Mouse (Mus musculus): ENCODE data around the gene Ppp1r12c. TPM values are rescaled to one million over a fixed set of nuclear protein-coding genes. Genes with fewer than 3 reads are reported as not detected.
"Not testable (repeated sequence)": the region's sequence is repeated elsewhere in the genome, so short reads cannot be mapped to it uniquely, and the experiment has no call there.

Ppp1r12c gene
- total and polyA plus RNA-seq, 3 experiments: 64.2 to 153 TPM; not detected in 1

DNA sequence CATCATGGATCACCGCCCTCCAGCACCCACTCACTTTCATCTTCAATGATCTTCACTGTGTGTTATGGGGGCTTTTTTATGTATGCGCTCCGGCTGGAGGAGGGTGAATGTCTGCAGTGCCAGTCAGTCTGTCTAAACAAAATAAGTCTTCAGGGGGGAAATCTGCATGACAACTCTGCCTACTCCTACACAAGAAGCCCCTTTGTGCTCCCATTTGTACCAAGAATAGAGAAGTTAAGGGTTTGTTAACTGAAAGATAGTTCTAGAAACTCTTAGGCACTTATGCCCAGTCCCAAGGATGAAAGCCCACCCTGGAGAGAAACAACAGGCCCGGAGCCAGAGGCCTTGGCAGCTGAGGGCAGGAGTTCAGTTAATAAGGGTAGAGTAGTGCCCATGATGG is 34.9 kb upstream of the Ppp1r12c start:
- peaks cover 5 to 11% of the 10 kb centered on the region in 2 experiments; a peak in 3 of 4 replicates for H3K27me3 ChIP-seq (ENCODE audit: control insufficient read depth in 1 of 2, insufficient read depth in 2 of 2, low read length in 2 of 2)
- no peaks in the 10 kb centered on the region for H3K4me1 ChIP-seq (ENCODE audit: control insufficient read depth in 1 of 2, insufficient read depth in 2 of 2, low read length in 2 of 2)
- no peaks in the 10 kb centered on the region for H3K9me3 ChIP-seq (replicated peaks; ENCODE audit: insufficient read depth, low read length)
- no peak overlapping the region for H3K27ac ChIP-seq (ENCODE audit: control insufficient read depth, low read depth, low read length)
- H3K36me3 ChIP-seq (ENCODE audit: control insufficient read depth in 1 of 2, insufficient read depth in 2 of 2, low read length in 2 of 2): no peaks in the 10 kb centered on the region
- TF ChIP-seq EP300 (IDR thresholded peaks at IDR 0.05; ENCODE audit: low read depth in 1 of 2, low read length in 2 of 2) (no peak), ELF1 (IDR thresholded peaks at IDR 0.05; ENCODE audit: low read depth, low read length) (no peak), NRF1 (IDR thresholded peaks at IDR 0.05; ENCODE audit: insufficient read depth, low read depth, low read length, poor library complexity, severe bottlenecking) (no peak), CHD2 (IDR thresholded peaks at IDR 0.05; ENCODE audit: low read length) (no peak), JUND (IDR thresholded peaks at IDR 0.05; ENCODE audit: low read depth, low read length) (no peak), ZMIZ1 (IDR thresholded peaks at IDR 0.05; ENCODE audit: low read depth, low read length) (no peak), ZC3H11A (IDR thresholded peaks at IDR 0.05; ENCODE audit: low read depth, low read length) (no peak), HCFC1 (IDR thresholded peaks at IDR 0.05; ENCODE audit: low read depth, low read length) (no peak), GATA1 (IDR thresholded peaks at IDR 0.05; ENCODE audit: low read depth, low read length) (no peak), MAX (IDR thresholded peaks at IDR 0.05; ENCODE audit: low read length) (no peak), ZKSCAN1 (IDR thresholded peaks at IDR 0.05; ENCODE audit: low read depth, low read length) (no peak)
- no peaks in the 10 kb centered on the region for H3K79me2 ChIP-seq (ENCODE audit: control insufficient read depth, insufficient read depth, low read length, poor library complexity)
- H3K4me3 ChIP-seq (ENCODE audit: control insufficient read depth in 1 of 2, insufficient read depth in 1 of 2, low read depth in 2 of 2, low read length in 2 of 2): no peak overlapping the region
- DNase-seq (ENCODE audit: low read depth, low spot score): no peak
- H3K9ac ChIP-seq (ENCODE audit: control insufficient read depth, low read depth, low read length, poor library complexity, severe bottlenecking): no peak overlapping the region

DNA sequence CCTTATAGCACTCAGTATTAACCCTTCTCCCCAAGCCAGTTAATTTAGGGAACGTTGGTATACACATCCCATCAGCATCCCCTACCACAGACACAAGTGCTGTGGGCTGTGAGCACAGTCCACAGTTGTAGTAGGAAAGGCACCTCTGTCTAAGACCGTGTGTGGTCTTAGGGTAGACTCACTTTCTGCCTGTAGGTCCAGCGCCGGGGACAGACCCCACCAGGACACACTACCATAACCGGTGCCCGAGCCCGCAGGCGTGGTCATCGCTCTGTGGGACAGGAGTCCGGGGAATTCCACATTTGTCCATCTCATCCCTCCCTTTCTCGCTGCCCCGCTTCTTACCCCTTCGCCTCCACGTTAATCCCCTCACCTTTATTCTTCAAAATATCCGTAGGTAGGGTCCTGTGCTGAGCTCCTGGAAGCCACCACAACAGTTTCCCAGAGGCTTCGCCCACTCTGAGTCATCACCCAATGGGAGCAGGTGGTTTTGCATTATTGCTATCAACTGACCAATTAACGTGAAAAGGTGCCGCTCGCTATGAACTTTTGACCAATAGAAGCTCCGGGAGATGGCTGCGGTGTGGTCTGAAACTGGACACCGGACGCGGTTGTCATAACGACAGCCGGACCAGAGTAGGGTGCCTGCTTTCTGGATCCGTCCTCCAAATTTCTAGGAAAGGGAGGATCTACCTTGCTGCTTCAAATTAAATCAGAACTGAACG is 30.7 kb upstream of the Ppp1r12c start, which contains the start of gene Dnaaf3:
Gene Dnaaf3 (minus strand): TSS at position 449 of the 725 bp plus-strand sequence.
- Histone ChIP-seq H3K27me3 (ENCODE audit: control insufficient read depth in 1 of 2, insufficient read depth in 2 of 2, low read length in 2 of 2) (peaks cover 5% of the 10 kb centered on the region in 2 experiments; a peak in 3 of 4 replicates), H3K4me1 (ENCODE audit: control insufficient read depth in 1 of 2, insufficient read depth in 2 of 2, low read length in 2 of 2) (no peaks in the 10 kb centered on the region), H3K4me3 (ENCODE audit: control insufficient read depth in 1 of 2, insufficient read depth in 1 of 2, low read depth in 2 of 2, low read length in 2 of 2) (no peak within 1 kb of the TSS), H3K36me3 (ENCODE audit: control insufficient read depth in 1 of 2, insufficient read depth in 2 of 2, low read length in 2 of 2) (no peaks in the 10 kb centered on the region), H3K79me2 (ENCODE audit: control insufficient read depth, insufficient read depth, low read length, poor library complexity) (no peaks in the 10 kb centered on the region), H3K27ac (ENCODE audit: control insufficient read depth, low read depth, low read length) (no peak within 1 kb of the TSS), H3K9me3 (replicated peaks; ENCODE audit: insufficient read depth, low read length) (no peaks in the 10 kb centered on the region), H3K9ac (ENCODE audit: control insufficient read depth, low read depth, low read length, poor library complexity, severe bottlenecking) (no peak within 1 kb of the TSS)
- DNase-seq (ENCODE audit: low read depth, low spot score): no peak
- TF ChIP-seq ZC3H11A (IDR thresholded peaks at IDR 0.05; ENCODE audit: low read depth, low read length): no peak
- TF ChIP-seq E2F4 (IDR thresholded peaks at IDR 0.05; ENCODE audit: borderline replicate concordance, low read depth, low read length): no peak
- no peak for TF ChIP-seq EP300 (IDR thresholded peaks at IDR 0.05; ENCODE audit: low read depth in 1 of 2, low read length in 2 of 2)
- TF ChIP-seq ZMIZ1 (IDR thresholded peaks at IDR 0.05; ENCODE audit: low read depth, low read length): no peak
- TF ChIP-seq UBTF (IDR thresholded peaks at IDR 0.05; ENCODE audit: borderline replicate concordance, insufficient read depth, low read depth, low read length): no peak
- no peak for TF ChIP-seq MAFK (IDR thresholded peaks at IDR 0.05; ENCODE audit: borderline replicate concordance, low read depth, low read length)
- TF ChIP-seq USF1 (IDR thresholded peaks at IDR 0.05; ENCODE audit: low read depth, low read length): no peak
- no peak for TF ChIP-seq TBP (IDR thresholded peaks at IDR 0.05; ENCODE audit: low read depth, low read length)
- no peak for TF ChIP-seq SMC3 (IDR thresholded peaks at IDR 0.05; ENCODE audit: low read depth, low read length)
- TF ChIP-seq SIN3A (IDR thresholded peaks at IDR 0.05; ENCODE audit: low read length): no peak
- TF ChIP-seq ZKSCAN1 (IDR thresholded peaks at IDR 0.05; ENCODE audit: low read depth, low read length): no peak
- TF ChIP-seq NELFE (IDR thresholded peaks at IDR 0.05; ENCODE audit: low read depth, low read length): no peak
- TF ChIP-seq CTCF (IDR thresholded peaks at IDR 0.05 in 2 of 3, conservative IDR thresholded peaks at IDR 0.05 in 1 of 3; ENCODE audit: control insufficient read depth in 1 of 3, insufficient read depth in 1 of 3, low read depth in 2 of 3, low read length in 3 of 3, poor library complexity in 1 of 3, severe bottlenecking in 1 of 3): no peak
- TF ChIP-seq GABPA (IDR thresholded peaks at IDR 0.05; ENCODE audit: low read depth, low read length): no peak
- no peak for TF ChIP-seq CHD1 (IDR thresholded peaks at IDR 0.05; ENCODE audit: low read depth, low read length)
- no peak for TF ChIP-seq JUND (IDR thresholded peaks at IDR 0.05; ENCODE audit: low read depth, low read length)
- TF ChIP-seq KAT2A (conservative IDR thresholded peaks at IDR 0.05; ENCODE audit: low read depth, low read length): no peak
- no peak for TF ChIP-seq MYC (IDR thresholded peaks at IDR 0.05; ENCODE audit: low read depth, low read length)
- TF ChIP-seq POLR2AphosphoS2 (IDR thresholded peaks at IDR 0.05; ENCODE audit: low read length): no peak

DNA sequence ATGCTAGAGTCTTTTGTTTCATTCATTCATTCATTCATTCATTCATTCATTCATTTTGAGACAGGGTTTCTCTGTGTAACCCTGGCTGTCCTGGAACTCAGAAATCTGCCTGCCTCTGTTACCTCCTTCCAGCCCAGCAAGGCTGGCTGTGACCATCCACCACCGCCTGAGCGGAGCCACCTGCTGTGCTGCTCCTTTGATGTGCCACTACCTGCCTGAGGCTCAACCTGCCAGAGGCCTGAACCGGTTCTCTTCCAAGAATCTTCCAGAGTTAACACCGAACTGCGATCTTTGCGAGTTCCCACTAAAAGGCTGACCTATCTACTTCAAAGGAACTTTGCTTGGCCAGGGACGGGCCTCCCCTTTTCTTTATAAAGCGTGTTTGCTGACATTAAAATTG is 28.7 kb upstream of the Ppp1r12c start:
- not testable (repeated sequence) for H3K36me3 ChIP-seq (ENCODE audit: control insufficient read depth in 1 of 2, insufficient read depth in 2 of 2, low read length in 2 of 2); H3K9ac ChIP-seq (ENCODE audit: control insufficient read depth, low read depth, low read length, poor library complexity, severe bottlenecking); H3K27me3 ChIP-seq (ENCODE audit: control insufficient read depth in 1 of 2, insufficient read depth in 2 of 2, low read length in 2 of 2); H3K4me3 ChIP-seq (ENCODE audit: control insufficient read depth in 1 of 2, insufficient read depth in 1 of 2, low read depth in 2 of 2, low read length in 2 of 2); H3K9me3 ChIP-seq (replicated peaks; ENCODE audit: insufficient read depth, low read length); DNase-seq (ENCODE audit: low read depth, low spot score); H3K4me1 ChIP-seq (ENCODE audit: control insufficient read depth in 1 of 2, insufficient read depth in 2 of 2, low read length in 2 of 2); H3K79me2 ChIP-seq (ENCODE audit: control insufficient read depth, insufficient read depth, low read length, poor library complexity); H3K27ac ChIP-seq (ENCODE audit: control insufficient read depth, low read depth, low read length)

All from MEL (cell line).